Mouse (Mus musculus) neutrophil, adult 59 days (primary cell): ENCODE results near the gene Zfp646. TPM values are rescaled to one million over a fixed set of nuclear protein-coding genes. Genes with fewer than 3 reads are reported as not detected.

Experiments used
- total RNA-seq, 2 experiments: library from RNA; stranded (reverse); gene quantifications; 1 replicate in 1 of 2; 2 replicates in 1 of 2; pipeline ENCODE4 v1.2.4; 2023

Zfp646 gene
- 10 to 100 TPM; 39.9 to 40.2 TPM for total RNA-seq

GRCm38 (mm10) chr7:127876041-127876466 is at the start of gene Zfp646:
Gene Zfp646, plus strand, starts transcription at chr7:127876221.

GRCm38 (mm10) chr7:127876467-127877348 is 687 bp downstream of the Zfp646 start, which contains the start of gene Zfp668:
Gene Zfp668, minus strand, starts transcription at chr7:127876828.

GRCm38 (mm10) chr7:127890798-127891197 is 14.8 kb downstream of the Zfp646 start, which contains the start of gene Prss53:
Gene Prss53, minus strand, starts transcription at chr7:127890970.

GRCm38 (mm10) chr7:127895442-127895841 is 19.4 kb downstream of the Zfp646 start, which contains the start of the genes Gm21974 and Vkorc1:
Gene Gm21974, minus strand, starts transcription at chr7:127895454.
Gene Vkorc1, minus strand, starts transcription at chr7:127895617.

GRCm38 (mm10) chr7:127903971-127904796 is 28.2 kb downstream of the Zfp646 start, which contains the start of gene Bckdk:
Gene Bckdk, plus strand, starts transcription at chr7:127904082.

GRCm38 (mm10) chr7:127912190-127912871 is 36.3 kb downstream of the Zfp646 start, which contains the start of gene Kat8:
Gene Kat8, plus strand, starts transcription at chr7:127912516.

GRCm38 (mm10) chr7:127929923-127930322 is 53.9 kb downstream of the Zfp646 start, which contains the start of gene Prss8:
Gene Prss8, minus strand, starts transcription at chr7:127930104.

Other genes with a start within 250 kb of the Zfp646 start
- gene Bcl7c, start 167.3 kb upstream of the Zfp646 start, total RNA-seq: 10 to 100 TPM; 34.8 to 46.5 TPM
- gene Ctf1, start 163.5 kb upstream of the Zfp646 start, total RNA-seq: not detected
- not detected for gene Ctf2, start 144.1 kb upstream of the Zfp646 start, total RNA-seq
- gene Fbxl19, start 131.7 kb upstream of the Zfp646 start, total RNA-seq: 1 to 10 TPM; 6.0 to 7.0 TPM
- 10 to 100 TPM; 27.2 to 29.1 TPM for gene Orai3, start 106.4 kb upstream of the Zfp646 start, total RNA-seq
- 10 to 100 TPM; 30.9 to 31.9 TPM for gene Setd1a, start 99.6 kb upstream of the Zfp646 start, total RNA-seq
- gene Gm49388, start 90.6 kb upstream of the Zfp646 start, total RNA-seq: under 1 TPM in 1 of 2 experiments, not detected in 1; 0.84 TPM
- 10 to 100 TPM; 12.8 to 15.1 TPM for gene Hsd3b7, start 75.6 kb upstream of the Zfp646 start, total RNA-seq
- gene Stx4a, start 51.9 kb upstream of the Zfp646 start, total RNA-seq: 10 to 100 TPM; 61.0 to 71.1 TPM
- not detected for gene Stx1b, start 51.7 kb upstream of the Zfp646 start, total RNA-seq
- 1 to 10 TPM; 6.9 to 8.2 TPM for gene Zfp668, start 607 bp downstream of the Zfp646 start, total RNA-seq
- not detected for gene Prss53, start 14.7 kb downstream of the Zfp646 start, total RNA-seq
- not detected for gene Gm21974, start 19.2 kb downstream of the Zfp646 start, total RNA-seq
- 10 to 100 TPM in 1 of 2 experiments, 1 to 10 TPM in 1; 8.9 to 10.6 TPM for gene Vkorc1, start 19.4 kb downstream of the Zfp646 start, total RNA-seq
- 10 to 100 TPM; 33.7 to 34.8 TPM for gene Bckdk, start 27.9 kb downstream of the Zfp646 start, total RNA-seq
- gene Kat8, start 36.3 kb downstream of the Zfp646 start, total RNA-seq: 10 to 100 TPM; 16.9 to 19.3 TPM
- not detected for gene Prss8, start 53.9 kb downstream of the Zfp646 start, total RNA-seq
- 1 to 10 TPM in 1 of 2 experiments, under 1 TPM in 1; 0.73 to 2.2 TPM for gene Prss36, start 70.5 kb downstream of the Zfp646 start, total RNA-seq
- gene Fus, start 91.2 kb downstream of the Zfp646 start, total RNA-seq: 100 to 1,000 TPM; 381 to 409 TPM
- gene Pycard, start 117.6 kb downstream of the Zfp646 start, total RNA-seq: 10 to 100 TPM; 58.7 to 76.0 TPM
- gene Trim72, start 127.7 kb downstream of the Zfp646 start, total RNA-seq: under 1 TPM; 0.42 to 0.57 TPM
- 100 to 1,000 TPM; 810 to 844 TPM for gene Itgam, start 186.4 kb downstream of the Zfp646 start, total RNA-seq
- gene Gm49368, start 186.5 kb downstream of the Zfp646 start, total RNA-seq: 10 to 100 TPM; 17.9 to 22.6 TPM